18 mouse cellular contexts compared by ENCODE assay signal in the genomic region with DNA sequence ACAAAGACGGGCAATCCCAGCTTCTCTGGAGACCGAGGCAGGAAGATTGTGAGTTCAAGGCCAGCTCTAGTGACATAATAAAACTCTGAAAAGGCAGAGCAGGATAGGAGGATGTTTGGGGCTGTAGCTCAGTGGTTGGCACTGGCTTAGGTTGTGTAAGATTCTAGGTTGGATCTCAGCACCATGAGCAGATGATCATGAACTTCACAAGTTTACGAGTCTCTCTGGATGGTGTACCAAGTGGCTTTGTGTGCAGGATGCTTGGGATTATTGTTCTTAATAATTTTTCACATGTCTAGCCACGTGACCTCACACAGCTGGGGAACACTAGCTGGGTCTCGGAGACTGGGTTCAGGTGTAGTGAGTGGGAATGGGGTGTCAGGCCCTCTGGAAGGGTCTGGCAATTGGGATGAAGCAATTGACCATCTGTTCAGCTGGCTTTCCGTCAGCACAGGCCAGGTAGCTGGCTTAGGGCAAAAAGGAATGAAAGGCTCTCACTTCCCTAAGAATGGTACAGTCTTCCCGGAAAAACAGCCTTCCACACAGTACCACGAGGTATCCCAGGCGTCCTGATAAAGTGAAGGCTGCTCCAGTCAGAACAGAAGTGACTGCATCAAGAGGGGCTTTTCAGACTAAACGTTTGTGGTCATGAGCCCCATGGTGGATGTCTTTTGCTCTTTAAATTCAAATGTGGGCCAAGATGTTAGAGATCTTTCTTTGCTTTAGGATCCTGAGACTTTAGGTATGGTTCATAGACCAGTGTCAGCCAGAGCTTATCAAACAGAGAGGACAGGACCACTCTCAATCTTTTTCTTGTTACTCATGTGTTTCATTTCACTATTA. TPM values are rescaled to one million over a fixed set of nuclear protein-coding genes. Genes with fewer than 3 reads are reported as not detected.
DNase-seq lines count a peak whose midpoint lies in the region; ATAC-seq and TF ChIP-seq lines count a peak whose summit lies in the region.
"Had no signal": no experiment of that assay in that cellular context is flagged by ENCODE, and none has a peak within 500 bp of the region (broad histone marks: within the 10 kb centered on the region; RNA-seq: fewer than 3 reads in every experiment).

No protein-coding gene starts in this region.

- no peaks in the 10 kb centered on the region for H3K27me3 ChIP-seq in CH12.LX (replicated peaks)
- H3K27me3 ChIP-seq: embryonic facial prominence, embryonic 15.5 days; intestine, embryonic 15.5 days; liver, embryonic 15.5 days had no signal

- peaks cover 17 to 30% of the 10 kb centered on the region in 2 experiments for H3K36me3 ChIP-seq in CH12.LX (replicated peaks in 1 of 2; ENCODE audit: control insufficient read depth in 1 of 2, insufficient read depth in 1 of 2, low read length in 1 of 2)

- H3K27ac ChIP-seq in left cerebral cortex, adult 2 months = peak overlapping the region; percentile 18; the same call in 1 of the 2 replicates
- H3K27ac ChIP-seq in CH12.LX (ENCODE audit: insufficient read depth, low read depth) = peak overlapping the region; percentile 77
- H3K27ac ChIP-seq in brown adipose tissue, adult 24 weeks (replicated peaks; ENCODE audit: low read depth, low read length) = peak overlapping the region; percentile 96
- H3K27ac ChIP-seq: embryonic facial prominence, embryonic 15.5 days; intestine, embryonic 15.5 days had no signal

- H3K79me2 ChIP-seq in CH12.LX (replicated peaks; ENCODE audit: control insufficient read depth, extremely low read depth, insufficient read depth, poor library complexity, severe bottlenecking) = peaks cover 58% of the 10 kb centered on the region

- no peak for TF ChIP-seq EP300 in CH12.LX (IDR thresholded peaks at IDR 0.05; ENCODE audit: low read length)

- H3K4me3 ChIP-seq in left cerebral cortex, adult 2 months = no peak overlapping the region
- peak overlapping the region; percentile 63 to 82 (median 71) for H3K4me3 ChIP-seq in CH12.LX (replicated peaks in 1 of 3; ENCODE audit: low read depth in 2 of 3, low read length in 2 of 3, poor library complexity in 1 of 3)
- no peak overlapping the region for H3K4me3 ChIP-seq in brown adipose tissue, adult 24 weeks (ENCODE audit: insufficient read depth, low read depth, low read length)
- H3K4me3 ChIP-seq: embryonic facial prominence, embryonic 15.5 days; intestine, embryonic 15.5 days; liver, embryonic 15.5 days had no signal

- H3K9me3 ChIP-seq in CH12.LX (replicated peaks; ENCODE audit: low read length) = no peaks in the 10 kb centered on the region
- H3K9me3 ChIP-seq: embryonic facial prominence, embryonic 15.5 days; intestine, embryonic 15.5 days; liver, embryonic 15.5 days had no signal

- TF ChIP-seq RAD21 in CH12.LX (IDR thresholded peaks at IDR 0.05; ENCODE audit: low read depth, low read length) = no peak

- H3K4me1 ChIP-seq in CH12.LX (ENCODE audit: control insufficient read depth in 1 of 2, insufficient read depth in 2 of 2) = peaks cover 13 to 41% of the 10 kb centered on the region in 2 experiments; a peak in 3 of 4 replicates
- H3K4me1 ChIP-seq in brown adipose tissue, adult 24 weeks (ENCODE audit: control insufficient read depth, insufficient read depth, insufficient read length, low read length) = peaks cover 32% of the 10 kb centered on the region
- H3K4me1 ChIP-seq: intestine, embryonic 15.5 days had no signal

- no peak for TF ChIP-seq CTCF in left cerebral cortex, adult 2 months (IDR thresholded peaks at IDR 0.05)
- no peak for TF ChIP-seq CTCF in CH12.LX (conservative IDR thresholded peaks at IDR 0.05 in 1 of 2, IDR thresholded peaks at IDR 0.05 in 1 of 2; ENCODE audit: low read depth in 2 of 2, low read length in 2 of 2)

- no peak for DNase-seq in left cerebral cortex, adult 2 months (ENCODE audit: extremely low spot score in 1 of 2, low spot score in 2 of 2)
- no peak for DNase-seq in left cerebral cortex, postnatal 10 days (ENCODE audit: extremely low spot score in 1 of 2, low spot score in 2 of 2)
- no peak for DNase-seq in CH12.LX (ENCODE audit: extremely low read depth)
- peak; percentile 70 to 74 for DNase-seq in cerebellum, postnatal 36 days
- DNase-seq in spleen, adult 12 weeks (ENCODE audit: low spot score) = no peak
- DNase-seq: adrenal gland, adult 8-10 months; gastrocnemius, postnatal 25 days; kidney, postnatal 4 days had no signal

- no peak for ATAC-seq in frontal cortex, adult (ENCODE audit: low TSS enrichment)
- ATAC-seq: forebrain, embryonic 16.5 days; intestine, embryonic 15.5 days had no signal

- H3K9ac ChIP-seq in CH12.LX (ENCODE audit: insufficient read depth, low read depth) = peak overlapping the region; percentile 79
- H3K9ac ChIP-seq: embryonic facial prominence, embryonic 15.5 days; intestine, embryonic 15.5 days; liver, embryonic 15.5 days had no signal

- H3K4me2 ChIP-seq in CH12.LX (ENCODE audit: insufficient read depth, low read depth, poor library complexity, severe bottlenecking) = peak overlapping the region; percentile 72
- H3K4me2 ChIP-seq: embryonic facial prominence, embryonic 15.5 days; intestine, embryonic 15.5 days; liver, embryonic 15.5 days had no signal

- in situ Hi-C loops in CH12.LX (cut with MboI; ENCODE audit: low pct_ligation_motif_present, low pct_unique_long_range_greater_than_20kb, low sequenced_read_pairs) = no loop called here

- intact Hi-C loops in left cerebral cortex, adult 2 months (cut with DNase I) = no loop called here
- intact Hi-C loops in left cerebral cortex, postnatal 10 days (cut with DNase I) = no loop called here

- dilution Hi-C loops in CH12.LX (cut with MboI; ENCODE audit: extremely low pct_ligation_motif_present, extremely low pct_unique_long_range_greater_than_20kb, low sequenced_read_pairs) = no loop called here

- no peak for TF ChIP-seq POLR2A in CH12.LX (IDR thresholded peaks at IDR 0.05; ENCODE audit: low read depth, low read length)

TF ChIP-seq in CH12.LX, 34 proteins besides CTCF, POLR2A, EP300 and RAD21 (continues in another document):
- TF ChIP-seq MAZ (IDR thresholded peaks at IDR 0.05; ENCODE audit: low read depth, low read length) (no peak), ZMIZ1 (IDR thresholded peaks at IDR 0.05; ENCODE audit: low read depth, low read length) (no peak), NRF1 (IDR thresholded peaks at IDR 0.05; ENCODE audit: low read depth, low read length) (no peak), GABPA (IDR thresholded peaks at IDR 0.05; ENCODE audit: insufficient replicate concordance, low read depth, low read length) (no peak), NELFE (IDR thresholded peaks at IDR 0.05; ENCODE audit: low read depth, low read length) (no peak), ETS1 (conservative IDR thresholded peaks at IDR 0.05; ENCODE audit: low read depth, low read length) (no peak; the same call in 1 of the 2 replicates), ZKSCAN1 (IDR thresholded peaks at IDR 0.05; ENCODE audit: borderline replicate concordance, low read depth, low read length) (no peak), TBP (conservative IDR thresholded peaks at IDR 0.05; ENCODE audit: low read depth, low read length) (no peak), JUN (IDR thresholded peaks at IDR 0.05; ENCODE audit: insufficient read depth, low read depth, low read length) (no peak), USF2 (conservative IDR thresholded peaks at IDR 0.05; ENCODE audit: low read depth, low read length) (peak; percentile 56), ZC3H11A (IDR thresholded peaks at IDR 0.05; ENCODE audit: low read depth, low read length) (no peak), SIN3A (IDR thresholded peaks at IDR 0.05; ENCODE audit: low read length) (0 out of 2 replicates have a peak, but pooled peaks have one; percentile 15), ELF1 (IDR thresholded peaks at IDR 0.05; ENCODE audit: low read depth, low read length) (no peak), KAT2A (IDR thresholded peaks at IDR 0.05; ENCODE audit: insufficient replicate concordance, low read length) (no peak), MYC (IDR thresholded peaks at IDR 0.05; ENCODE audit: low read depth, low read length) (no peak), CHD1 (IDR thresholded peaks at IDR 0.05; ENCODE audit: low read depth, low read length) (peak; percentile 58), JUND (conservative IDR thresholded peaks at IDR 0.05; ENCODE audit: low read depth, low read length) (no peak), IRF4 (IDR thresholded peaks at IDR 0.05; ENCODE audit: low read depth, low read length) (no peak), RCOR1 (conservative IDR thresholded peaks at IDR 0.05; ENCODE audit: low read depth, low read length) (no peak), HCFC1 (IDR thresholded peaks at IDR 0.05; ENCODE audit: low read depth, low read length) (no peak), MXI1 (IDR thresholded peaks at IDR 0.05; ENCODE audit: low read depth, low read length) (no peak; the same call in 1 of the 2 replicates), POLR2AphosphoS2 (IDR thresholded peaks at IDR 0.05; ENCODE audit: low read depth, low read length) (no peak), E2F4 (IDR thresholded peaks at IDR 0.05; ENCODE audit: insufficient replicate concordance, low read depth, low read length) (no peak), CHD2 (IDR thresholded peaks at IDR 0.05; ENCODE audit: low read length) (no peak), BHLHE40 (IDR thresholded peaks at IDR 0.05; ENCODE audit: low read depth, low read length) (no peak; the same call in 1 of the 2 replicates), SMC3 (IDR thresholded peaks at IDR 0.05; ENCODE audit: low read depth, low read length) (no peak), TCF12 (IDR thresholded peaks at IDR 0.05; ENCODE audit: low read depth, low read length) (no peak), MAX (IDR thresholded peaks at IDR 0.05; ENCODE audit: low read length) (no peak), USF1 (IDR thresholded peaks at IDR 0.05; ENCODE audit: low read depth, low read length) (peak; percentile 56), MAFK (IDR thresholded peaks at IDR 0.05; ENCODE audit: insufficient replicate concordance, low read length) (no peak)

RNA-seq across cellular contexts. Expression of gene Cflar, which starts 16.7 kb away (rescaled TPM):
- total RNA-seq in left cerebral cortex, adult 2 months (2021) = 10 to 100 TPM; 25.1 to 30.1 TPM
- total RNA-seq in left cerebral cortex, postnatal 10 days (2021) = 10 to 100 TPM; 24.8 to 28.1 TPM
- total RNA-seq in CH12.LX (2012; rRNA removed) (46.8 and 49.2 TPM in 2 replicates), CH12.LX (2014; rRNA removed) (81.1 and 82.0 TPM in 2 replicates)
- polyA plus RNA-seq in CH12.LX (2012; ENCODE audit: insufficient read length, low read depth) = 28.3 and 35.7 TPM in 2 replicates
- 43.9 and 53.5 TPM in 2 replicates for polyA plus RNA-seq in brown adipose tissue, adult 24 weeks (2012; ENCODE audit: insufficient read depth, insufficient read length, missing spikeins)

RNA-seq across cellular contexts. Expression of gene Als2cr12, which starts 32.2 kb away (rescaled TPM):
- not detected for total RNA-seq in left cerebral cortex, adult 2 months (2021)
- not detected for total RNA-seq in left cerebral cortex, postnatal 10 days (2021)
- total RNA-seq in CH12.LX (2012; rRNA removed) = not detected in 2 replicates
- not detected in 2 replicates for total RNA-seq in CH12.LX (2014; rRNA removed)
- 0.22 and 0.33 TPM in 2 replicates for polyA plus RNA-seq in CH12.LX (2012; ENCODE audit: insufficient read length, low read depth)
- polyA plus RNA-seq in brown adipose tissue, adult 24 weeks (2012; ENCODE audit: insufficient read depth, insufficient read length, missing spikeins) = 8.6 and 11.0 TPM in 2 replicates
- total RNA-seq: gastrocnemius, postnatal 25 days; megakaryocyte-erythroid progenitor cell, adult 5-6 weeks; monocyte, adult 5-6 weeks had no signal
- polyA plus RNA-seq: forebrain, embryonic 16.5 days; heart, embryonic 16.5 days; liver, embryonic 15.5 days; stomach, embryonic 14.5 days had no signal

Comparison
In these comparisons a context has a peak if more than half of its experiments do, and no peak if none do; other contexts are left out.
1. DNase-seq: peak in cerebellum, postnatal 36 days (2 of 2); none in left cerebral cortex, adult 2 months (0 of 2), left cerebral cortex, postnatal 10 days (0 of 2), CH12.LX (single experiment) and spleen, adult 12 weeks (single experiment).
2. H3K27ac ChIP-seq: peak in every context shown above with its lines; median percentile 96 in brown adipose tissue, adult 24 weeks; 77 in CH12.LX; 18 in left cerebral cortex, adult 2 months.
3. H3K4me3 ChIP-seq: peak in CH12.LX (3 of 3); none in left cerebral cortex, adult 2 months (single experiment) and brown adipose tissue, adult 24 weeks (single experiment).